Mouse (Mus musculus): ENCODE results near the gene Tmem38b.

Gene Tmem38b

DNA sequence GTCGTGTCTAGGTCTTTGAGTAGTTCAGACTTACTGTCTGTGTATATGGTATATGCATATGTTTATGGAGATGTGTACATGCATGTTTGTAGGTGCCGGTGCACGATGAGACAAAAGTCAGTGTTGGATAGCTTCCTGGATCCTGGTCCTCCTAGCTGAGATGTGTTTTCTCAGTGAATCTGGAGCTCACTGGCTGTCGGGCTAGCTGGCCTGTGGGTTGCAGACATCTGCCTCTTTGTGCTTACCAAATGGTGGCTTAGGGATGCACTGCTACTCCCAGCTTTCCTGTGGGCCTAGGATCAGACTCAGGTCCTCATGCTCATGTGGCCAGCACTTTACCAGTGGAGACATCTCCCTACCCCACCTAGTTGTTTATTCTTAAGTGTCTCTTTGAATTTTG is 4.2 kb downstream of the Tmem38b start:
- DNase-seq = no peak

DNA sequence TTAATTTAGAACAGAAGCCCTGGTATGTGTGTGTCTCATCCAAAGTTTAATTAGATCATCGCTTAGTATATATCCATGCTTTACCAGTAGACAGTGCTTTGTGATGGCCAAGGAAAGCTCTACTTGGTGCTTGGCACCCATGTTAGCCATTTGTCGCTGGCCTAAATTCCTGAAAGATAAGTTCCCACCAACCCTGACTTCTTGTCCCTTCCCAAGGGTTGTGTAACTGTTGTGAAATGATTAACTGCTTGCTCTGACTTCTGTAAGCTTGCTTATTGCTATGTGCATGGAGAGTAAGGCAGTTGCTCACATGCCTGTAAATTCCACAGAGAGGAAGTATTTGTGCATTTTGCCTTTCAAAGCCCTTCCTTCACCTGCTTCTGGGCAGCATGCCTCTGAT is 4.7 kb downstream of the Tmem38b start:
- DNase-seq = no peak

- no peak for DNase-seq
These were observed 6.5 kb downstream of the Tmem38b start for GRCm38 (mm10) chr4:53832321-53832720.

DNA sequence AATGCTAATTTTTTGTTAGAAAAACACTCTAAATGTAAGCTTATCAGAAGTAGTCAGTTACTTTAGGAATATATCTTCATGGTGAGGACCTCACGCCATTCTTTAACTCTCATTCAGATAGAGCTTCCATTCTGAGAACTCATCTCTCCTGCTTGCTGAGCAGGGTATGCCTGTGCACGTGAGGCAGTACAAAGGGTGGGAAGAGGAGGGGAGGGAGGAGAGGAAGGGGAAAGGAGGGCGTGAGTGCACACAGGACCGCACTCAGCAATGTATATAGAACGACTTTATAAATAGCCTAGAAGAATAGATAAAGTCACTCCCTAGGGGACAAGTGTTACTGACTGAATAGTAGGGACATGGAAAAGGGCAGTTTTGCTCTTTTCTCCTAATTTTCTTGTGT is 11.1 kb downstream of the Tmem38b start:
- DNase-seq = no peak

DNA sequence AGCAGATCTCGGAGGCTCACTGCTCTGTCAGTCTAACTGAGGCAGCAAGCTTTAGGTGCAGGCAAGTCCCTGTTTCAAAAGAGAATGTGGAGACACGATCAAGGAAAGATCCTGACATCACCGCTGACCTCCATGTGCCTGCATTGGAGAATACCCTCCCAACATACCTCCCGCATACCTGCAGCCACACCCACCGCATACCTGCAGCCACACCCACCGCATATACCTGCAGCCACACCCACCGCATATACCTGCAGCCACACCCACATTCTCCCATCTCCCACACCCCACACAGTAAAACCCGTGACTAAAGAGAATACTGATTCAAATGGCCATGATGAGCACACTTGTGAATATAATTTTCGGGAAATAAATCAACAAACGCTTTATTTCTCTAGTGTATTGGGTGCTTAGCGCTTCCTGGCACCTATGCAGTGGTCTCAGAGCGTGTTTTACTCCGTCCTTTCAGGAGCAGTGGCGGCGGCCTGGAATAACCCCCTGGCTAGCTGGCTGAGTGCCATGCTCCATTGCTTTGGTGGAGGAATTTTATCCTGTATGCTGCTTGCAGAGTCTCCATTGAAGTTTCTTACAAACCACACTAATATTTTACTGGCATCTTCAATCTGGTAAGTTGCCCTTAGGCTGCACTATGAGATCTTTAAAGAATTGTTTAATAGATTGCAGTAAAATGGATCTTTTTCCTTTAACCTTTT is 14.5 kb downstream of the Tmem38b start:
- DNase-seq = no peak

DNA sequence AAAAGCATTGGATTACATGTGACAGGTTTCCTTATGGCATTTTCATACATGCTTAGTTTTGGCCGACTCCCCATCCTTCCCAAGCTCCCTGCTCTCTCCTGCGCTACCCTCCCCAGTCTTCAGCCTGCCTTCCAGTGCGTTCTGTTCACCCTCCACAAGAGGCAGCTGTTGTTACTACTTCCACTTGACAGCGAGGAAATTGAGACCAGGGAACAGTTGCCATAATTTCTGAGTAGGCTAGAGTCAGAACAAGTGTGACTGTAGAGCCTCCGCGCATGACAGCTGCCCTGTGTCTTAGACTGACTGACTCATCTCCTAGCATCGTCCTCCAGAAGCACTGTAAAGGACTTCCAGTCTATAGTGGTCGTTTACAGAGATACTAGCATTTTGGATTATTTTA is 17.7 kb downstream of the Tmem38b start:
- no peak for DNase-seq

- DNase-seq = peak; percentile 23
These were observed 19.2 kb downstream of the Tmem38b start for GRCm38 (mm10) chr4:53844835-53845619.

DNA sequence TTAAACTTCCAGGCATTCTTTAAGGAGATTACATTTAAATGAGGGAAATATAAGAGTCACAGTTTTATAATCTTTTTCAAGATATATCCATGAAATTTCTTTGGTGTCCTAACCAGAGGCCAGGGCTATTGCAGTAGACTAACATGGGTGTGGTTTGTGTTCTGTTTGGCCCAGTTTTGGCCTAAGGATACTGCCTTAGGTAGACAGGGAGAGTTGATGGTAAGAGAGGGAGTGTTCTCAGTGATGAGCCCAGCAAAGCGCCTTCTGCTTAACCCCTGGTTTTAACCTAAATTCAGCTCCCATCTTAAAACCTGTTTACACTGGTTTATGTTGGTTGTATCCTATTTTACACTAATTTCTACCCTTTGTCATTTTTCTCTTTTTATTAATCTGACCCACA is 19.8 kb downstream of the Tmem38b start:
- no peak for DNase-seq

DNA sequence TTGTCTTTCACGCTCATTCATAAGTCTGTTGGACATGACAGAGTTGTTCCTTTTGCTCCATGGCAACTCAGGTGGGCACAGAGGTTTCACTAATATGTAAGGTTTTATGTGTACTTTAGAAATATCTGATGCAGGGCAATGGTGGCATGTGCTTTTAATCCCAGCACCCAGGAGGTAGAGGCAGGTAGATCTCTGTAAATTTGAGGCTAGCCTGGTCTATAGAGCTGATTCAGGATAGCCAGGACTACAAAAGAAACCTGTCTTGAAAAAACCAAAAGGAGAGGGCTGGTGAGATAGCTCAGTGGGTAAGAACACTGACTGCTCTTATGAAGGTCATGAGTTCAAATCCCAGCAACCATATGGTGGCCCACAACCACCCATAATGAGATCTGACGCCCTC is 20.5 kb downstream of the Tmem38b start:
- no peak for DNase-seq

DNA sequence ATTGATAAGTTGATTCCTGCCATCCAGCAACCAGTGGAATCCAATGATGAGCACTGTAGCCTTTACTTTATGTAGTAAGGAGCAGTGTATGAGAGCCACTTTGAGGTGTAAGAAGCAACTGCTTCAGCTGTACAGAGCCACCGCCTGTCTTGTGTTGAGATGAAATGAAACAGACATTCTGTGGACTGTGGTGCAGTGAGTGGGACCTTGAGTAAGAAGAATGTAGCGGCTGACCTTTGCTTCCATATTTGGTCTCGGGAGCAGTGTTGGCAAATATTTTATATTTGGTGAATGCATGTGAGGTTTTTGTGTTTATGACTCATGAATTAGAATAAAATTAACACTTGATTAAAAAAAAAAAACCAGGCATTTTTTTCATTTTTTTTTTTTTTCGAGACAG is 21.7 kb downstream of the Tmem38b start:
- DNase-seq = no peak

GRCm38 (mm10) chr4:53848308-53848707 is 22.5 kb downstream of the Tmem38b start:
- no peak for DNase-seq

DNA sequence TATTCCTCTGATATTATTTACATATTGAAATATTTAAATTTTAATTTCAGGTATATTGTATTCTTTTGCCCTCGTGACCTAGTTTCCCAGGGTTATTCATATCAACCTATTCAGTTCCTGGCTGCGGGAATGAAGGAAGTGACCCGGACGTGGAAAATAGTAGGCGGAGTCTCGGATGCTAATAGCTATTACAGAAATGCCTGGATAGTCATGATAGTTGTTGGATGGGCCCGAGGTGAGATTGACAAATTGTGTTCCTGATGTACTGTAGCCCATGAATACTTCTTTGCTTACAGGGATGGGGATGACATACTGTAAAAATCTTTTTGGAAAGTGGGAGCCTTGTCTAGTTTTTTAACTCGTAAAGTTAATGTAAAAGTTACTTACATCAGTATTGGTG is 23.0 kb downstream of the Tmem38b start:
- no peak for DNase-seq

- DNase-seq = no peak
These were observed 24.0 kb downstream of the Tmem38b start for GRCm38 (mm10) chr4:53849804-53850203.

- no peak for DNase-seq
These were observed 27.5 kb downstream of the Tmem38b start for GRCm38 (mm10) chr4:53853333-53853732.

- no peak for DNase-seq
These were observed 34.1 kb downstream of the Tmem38b start for GRCm38 (mm10) chr4:53859944-53860343.

DNA sequence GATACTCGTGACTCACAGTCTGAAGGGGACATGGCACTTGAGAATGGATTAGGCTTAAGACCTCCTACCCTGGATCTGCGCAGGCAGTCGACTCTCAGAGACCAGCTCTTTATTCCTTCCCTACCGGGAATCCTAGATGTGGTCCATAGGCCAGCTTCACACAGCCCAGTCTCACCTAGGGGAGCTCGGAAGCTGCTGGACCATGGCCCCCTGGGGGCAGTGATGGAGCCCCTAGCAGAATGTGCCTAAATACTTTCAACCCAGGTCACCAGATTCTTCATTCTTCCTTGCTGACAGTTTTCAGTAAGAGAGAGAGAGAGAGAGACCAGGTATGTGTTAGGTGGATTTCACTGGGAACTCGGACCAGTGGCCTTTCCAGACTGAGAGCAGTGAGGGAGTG is 36.3 kb downstream of the Tmem38b start:
- no peak for DNase-seq

DNA sequence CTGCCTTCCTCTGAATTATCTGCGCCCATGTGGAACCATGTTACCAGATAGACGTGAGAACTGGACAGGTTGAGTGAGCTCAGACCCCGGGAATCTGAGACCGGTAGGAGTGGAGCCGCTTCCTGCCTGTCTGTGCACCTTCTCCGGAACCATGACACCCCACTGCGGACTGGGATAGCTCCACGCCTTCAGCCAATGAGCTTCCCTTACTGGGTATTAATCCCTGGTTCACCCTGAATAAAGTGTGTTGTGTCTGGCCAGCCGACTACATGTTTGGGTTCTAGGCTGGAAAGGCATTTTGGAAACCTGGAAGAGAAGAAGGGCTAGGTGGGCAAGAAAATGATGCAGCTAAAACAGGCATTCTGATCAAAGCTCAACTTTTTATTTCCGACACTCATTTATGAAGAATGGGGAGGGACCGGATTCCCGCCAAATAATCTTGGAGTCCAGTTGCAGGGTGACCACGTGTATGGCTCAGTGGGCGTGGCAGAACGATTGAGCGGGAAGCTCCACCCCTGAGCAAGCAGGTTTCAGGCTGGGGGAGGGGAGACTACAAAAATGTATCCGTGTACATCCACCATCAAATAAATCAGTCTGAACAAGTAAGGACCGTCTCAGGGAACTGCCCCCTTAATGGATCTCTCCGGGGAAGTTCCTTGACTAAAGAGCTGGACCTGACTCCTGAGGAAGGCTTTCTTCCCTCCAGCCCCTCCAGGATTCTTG is 38.4 kb downstream of the Tmem38b start:
- no peak for DNase-seq

GRCm38 (mm10) chr4:53866459-53866858 is 40.6 kb downstream of the Tmem38b start:
- DNase-seq = no peak

GRCm38 (mm10) chr4:53878542-53879417 is 52.9 kb downstream of the Tmem38b start:
- DNase-seq = no peak

- DNase-seq = no peak
These were observed 57.3 kb downstream of the Tmem38b start for GRCm38 (mm10) chr4:53882921-53883682.

- no peak for DNase-seq
These were observed 58.8 kb downstream of the Tmem38b start for GRCm38 (mm10) chr4:53884351-53885245.

Measured in thymus, postnatal 4 days (tissue).